Mouse (Mus musculus) stomach, embryonic 14.5 days (tissue): ENCODE measurements around the gene Kri1. TPM values are rescaled to one million over a fixed set of nuclear protein-coding genes. Genes with fewer than 3 reads are reported as not detected.
A peak's percentile ranks its signal among the peaks of the same experiment; 100 is the strongest.
"Not testable (repeated sequence)": the region's sequence is repeated elsewhere in the genome, so short reads cannot be mapped to it uniquely, and the experiment has no call there.

ENCODE experiments used
- ATAC-seq: fragments of 200-750 bp; cut with Nextera tagmentation; 2 replicates; pipeline ENCODE4 v1.8.0; 2017; ENCODE audit warnings: low read depth, moderate TSS enrichment; ENCODE audit not compliant: insufficient number of reproducible peaks, insufficient read depth, low FRiP score
- H3K27ac ChIP-seq: fragments of 300-500 bp; sonication (generic); 2 replicates; pipeline ENCODE4 v1.5.1; 2014; ENCODE audit warnings: mild to moderate bottlenecking, low read length, moderate library complexity, mixed read lengths
- H3K27me3 ChIP-seq: fragments of 300-500 bp; sonication (generic); 2 replicates; pipeline ENCODE4 v1.6.1; 2014; ENCODE audit warnings: low read length, control low read depth, mixed read lengths; ENCODE audit not compliant: control insufficient read depth, insufficient read depth
- H3K36me3 ChIP-seq: fragments of 300-500 bp; sonication (generic); 2 replicates; pipeline ENCODE4 v1.6.1; 2014; ENCODE audit warnings: mild to moderate bottlenecking, control low read depth, low read length, moderate library complexity, mixed read lengths; ENCODE audit not compliant: control insufficient read depth, insufficient read depth
- H3K4me1 ChIP-seq: fragments of 300-500 bp; sonication (generic); 2 replicates; pipeline ENCODE4 v1.6.1; 2014; ENCODE audit warnings: low read length, control low read depth, mixed read lengths; ENCODE audit not compliant: control insufficient read depth, insufficient read depth
- H3K4me2 ChIP-seq: fragments of 300-500 bp; sonication (generic); replicated peaks from 2 replicates; pipeline ENCODE4 v1.6.1; 2014; ENCODE audit warnings: low read depth, low read length, control low read depth
- H3K4me3 ChIP-seq: fragments of 300-500 bp; sonication (generic); 2 replicates; pipeline ENCODE4 v1.5.1; 2014; ENCODE audit warnings: low read depth, low read length, control low read depth
- H3K9ac ChIP-seq: fragments of 300-500 bp; sonication (generic); replicated peaks from 2 replicates; pipeline ENCODE4 v1.6.1; 2014; ENCODE audit warnings: low read depth, mild to moderate bottlenecking, control low read depth, low read length, moderate library complexity, mixed read lengths
- H3K9me3 ChIP-seq: fragments of 300-500 bp; sonication (generic); 2 replicates; pipeline ENCODE4 v1.6.1; 2016; ENCODE audit warnings: low read depth, low read length, control low read depth; ENCODE audit not compliant: control insufficient read depth
- WGBS: fragments of 180-500 bp; shearing (Covaris S2); extraction: QIAGEN DNeasy Blood & Tissue Kit; methylation state at CpG from one replicate; pipeline ENCODE4 v1.1.7; 2014; 5-methylcytosine and 5-hydroxymethylcytosine counted together
- polyA plus RNA-seq: library from polyadenylated mRNA; unstranded; fragments of >200 nt; fragmentation: Nextera tagmentation; extraction: Ambion mirVana; gene quantifications from 2 replicates; pipeline ENCODE4 v1.2.1, GENCODE M21; 2014

Kri1 gene
- polyA plus RNA-seq, 1 experiment from 2014 or later = 14.7 TPM

DNA sequence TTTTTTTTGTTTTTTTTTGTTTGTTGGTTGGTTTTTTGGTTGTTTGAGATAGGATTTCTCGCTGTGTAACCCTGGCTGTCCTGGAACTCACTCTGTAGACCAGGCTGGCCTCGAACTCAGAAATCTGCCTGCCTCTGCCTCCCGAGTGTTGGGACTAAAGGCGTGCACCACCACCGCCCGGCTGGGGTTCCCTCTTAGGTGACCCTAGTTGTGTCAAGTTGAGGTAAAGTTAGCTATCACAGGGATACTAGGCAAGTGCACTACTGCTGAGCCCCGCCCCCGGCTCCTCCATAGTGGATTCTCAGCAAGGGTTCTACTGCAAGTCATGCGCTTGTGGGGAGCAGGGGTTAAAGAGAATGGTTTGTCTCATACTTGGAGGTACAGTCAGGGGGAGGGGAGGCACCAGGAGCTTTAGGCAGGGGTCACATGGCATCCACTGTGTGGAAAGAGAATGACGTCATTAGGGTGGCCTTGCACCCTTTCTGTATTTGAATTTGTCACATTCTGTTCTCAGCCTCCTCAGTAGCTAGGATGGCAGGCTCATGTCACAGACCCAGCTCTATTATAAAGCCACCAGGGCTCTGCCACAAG, 42.0 kb upstream of the Kri1 start:
- Histone ChIP-seq H3K9ac (no peak overlapping the region), H3K4me2 (no peak overlapping the region), H3K36me3 (no peaks in the 10 kb centered on the region), H3K4me1 (0 out of 2 replicates have a peak, but pooled peaks cover 4% of the 10 kb centered on the region), H3K27me3 (no peaks in the 10 kb centered on the region), H3K9me3 (no peaks in the 10 kb centered on the region), H3K4me3 (no peak overlapping the region), H3K27ac (no peak overlapping the region)
- WGBS = 89% methylated on average over 10 of the region's 10 CpGs
- ATAC-seq = no peak

DNA sequence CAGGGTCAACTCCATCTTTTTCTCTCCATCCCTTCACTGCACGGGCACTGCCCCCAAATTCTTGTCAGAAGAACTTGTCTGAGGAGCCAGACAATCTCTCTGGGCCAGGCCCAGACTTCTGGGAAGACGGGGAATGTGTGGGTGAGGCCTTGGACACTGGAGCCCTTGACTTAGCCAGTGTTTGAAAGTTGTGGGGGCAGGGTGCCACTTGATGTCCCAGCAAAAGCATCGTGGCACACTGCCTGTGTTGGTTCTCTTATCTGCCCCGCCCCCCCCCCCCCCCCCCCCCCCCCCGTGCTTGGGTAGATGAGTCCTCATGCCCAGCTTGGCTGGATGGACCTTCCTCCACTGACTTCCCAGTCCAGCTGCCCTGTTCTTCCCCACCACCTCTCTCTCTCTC, 41.3 kb upstream of the Kri1 start:
- no peak for ATAC-seq
- Histone ChIP-seq H3K9me3 (no peaks in the 10 kb centered on the region), H3K4me3 (no peak overlapping the region), H3K27ac (no peak overlapping the region), H3K9ac (no peak overlapping the region), H3K36me3 (no peaks in the 10 kb centered on the region), H3K27me3 (no peaks in the 10 kb centered on the region), H3K4me1 (0 out of 2 replicates have a peak, but pooled peaks cover 4% of the 10 kb centered on the region), H3K4me2 (no peak overlapping the region)
- WGBS = 63% methylated on average over 3 of the region's 5 CpGs

DNA sequence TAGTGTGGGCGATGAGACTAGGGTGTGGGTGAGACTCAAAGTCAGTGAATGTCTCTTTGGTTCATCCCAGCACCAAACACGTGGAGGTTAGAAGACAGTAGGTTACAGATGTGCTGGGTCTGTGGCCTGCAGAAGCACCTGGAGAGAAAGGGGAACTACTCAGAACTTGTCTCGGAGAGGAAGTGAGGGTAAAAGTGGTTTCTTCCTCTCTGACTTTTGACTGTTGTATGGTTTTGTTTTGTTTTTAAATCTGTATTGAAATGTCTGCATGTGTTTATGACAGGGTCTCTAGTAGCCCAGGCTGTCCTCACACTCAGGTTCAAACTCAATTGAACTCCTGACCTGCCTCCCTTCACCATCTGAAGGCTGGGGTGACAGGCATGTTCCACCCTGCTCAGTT, 40.3 kb upstream of the Kri1 start:
- WGBS = 76% methylated on average over 3 of the region's 3 CpGs
- H3K36me3 ChIP-seq = no peaks in the 10 kb centered on the region
- no peak for ATAC-seq
- H3K4me3 ChIP-seq = no peak overlapping the region
- H3K27ac ChIP-seq = no peak overlapping the region
- no peak overlapping the region for H3K4me2 ChIP-seq
- no peaks in the 10 kb centered on the region for H3K27me3 ChIP-seq
- H3K9ac ChIP-seq = no peak overlapping the region
- 0 out of 2 replicates have a peak, but pooled peaks cover 4% of the 10 kb centered on the region for H3K4me1 ChIP-seq
- H3K9me3 ChIP-seq = no peaks in the 10 kb centered on the region

DNA sequence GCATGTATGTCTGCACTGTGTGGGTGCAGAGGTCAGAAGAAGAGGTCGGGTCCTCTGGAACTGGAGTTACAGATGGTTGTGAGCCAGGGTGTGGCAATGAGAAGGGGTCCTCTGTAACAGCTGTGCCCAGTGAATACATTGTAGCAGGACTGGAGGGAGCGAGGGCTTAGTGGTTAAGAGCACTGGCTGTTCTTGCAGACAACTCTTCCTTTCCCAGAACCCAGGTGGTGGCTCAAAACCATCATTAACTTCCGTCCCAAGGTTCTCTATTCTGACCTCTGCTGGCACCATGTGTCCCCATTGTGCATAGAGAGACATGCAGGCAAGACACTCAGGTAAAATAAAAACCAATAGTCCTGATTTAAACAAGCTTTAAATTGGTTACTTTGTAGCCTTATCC, 39.8 kb upstream of the Kri1 start:
- H3K27ac ChIP-seq = no peak overlapping the region
- no peaks in the 10 kb centered on the region for H3K36me3 ChIP-seq
- no peaks in the 10 kb centered on the region for H3K27me3 ChIP-seq
- no peak overlapping the region for H3K9ac ChIP-seq
- WGBS = 67% methylated on average over 3 of the region's 3 CpGs
- ATAC-seq = no peak
- no peak overlapping the region for H3K4me2 ChIP-seq
- no peak overlapping the region for H3K4me3 ChIP-seq
- H3K9me3 ChIP-seq = no peaks in the 10 kb centered on the region
- H3K4me1 ChIP-seq = 0 out of 2 replicates have a peak, but pooled peaks cover 4% of the 10 kb centered on the region

DNA sequence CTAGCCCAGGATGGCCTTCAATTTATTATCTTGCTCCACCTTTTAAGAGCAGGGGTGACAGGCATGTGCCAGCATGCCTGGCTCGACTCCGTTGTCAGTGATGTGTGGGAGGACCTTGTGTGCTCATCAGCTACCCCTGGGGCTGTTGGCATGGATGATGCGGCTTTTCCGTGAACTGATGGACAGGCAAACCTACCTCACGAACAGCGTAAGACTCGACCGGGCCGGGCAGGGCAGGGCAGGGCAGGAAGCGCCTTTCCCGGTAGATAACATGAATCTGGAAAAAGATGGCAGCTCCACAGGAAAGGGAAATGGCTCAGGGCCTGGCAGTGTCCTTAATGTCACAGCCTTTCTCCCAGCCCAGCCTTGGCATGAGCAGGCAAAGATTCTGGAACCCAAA, 36.5 kb upstream of the Kri1 start:
- Histone ChIP-seq H3K27me3 (no peaks in the 10 kb centered on the region), H3K4me3 (no peak overlapping the region), H3K27ac (no peak overlapping the region), H3K4me2 (no peak overlapping the region), H3K4me1 (peaks cover 9% of the 10 kb centered on the region; the same call in 1 of the 2 replicates), H3K36me3 (no peaks in the 10 kb centered on the region), H3K9ac (no peak overlapping the region), H3K9me3 (no peaks in the 10 kb centered on the region)
- no peak for ATAC-seq
- WGBS = 86% methylated on average over 11 of the region's 11 CpGs

DNA sequence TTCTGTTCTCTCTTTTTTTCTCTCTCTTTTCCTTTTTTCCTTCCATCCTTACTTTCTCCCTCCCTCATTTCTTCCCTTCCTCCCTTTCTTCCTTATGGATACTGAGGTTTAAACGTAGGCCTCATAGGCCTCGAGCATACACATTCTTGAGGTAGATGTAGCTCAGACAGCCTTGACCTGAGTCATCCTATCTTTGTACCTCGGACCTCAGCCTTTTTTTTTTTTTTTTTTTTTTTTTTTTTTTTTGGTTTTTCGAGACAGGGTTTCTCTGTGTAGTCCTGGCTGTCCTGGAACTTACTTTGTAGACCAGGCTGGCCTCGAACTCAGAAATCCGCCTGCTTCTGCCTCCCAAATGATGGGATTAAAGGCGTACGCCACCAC, 35.1 kb upstream of the Kri1 start:
- 88% methylated on average over 7 of the region's 8 CpGs for WGBS
- H3K9me3 ChIP-seq, H3K4me2 ChIP-seq, H3K4me3 ChIP-seq, ATAC-seq, H3K36me3 ChIP-seq, H3K9ac ChIP-seq, H3K4me1 ChIP-seq, H3K27ac ChIP-seq, H3K27me3 ChIP-seq: not testable (repeated sequence)

DNA sequence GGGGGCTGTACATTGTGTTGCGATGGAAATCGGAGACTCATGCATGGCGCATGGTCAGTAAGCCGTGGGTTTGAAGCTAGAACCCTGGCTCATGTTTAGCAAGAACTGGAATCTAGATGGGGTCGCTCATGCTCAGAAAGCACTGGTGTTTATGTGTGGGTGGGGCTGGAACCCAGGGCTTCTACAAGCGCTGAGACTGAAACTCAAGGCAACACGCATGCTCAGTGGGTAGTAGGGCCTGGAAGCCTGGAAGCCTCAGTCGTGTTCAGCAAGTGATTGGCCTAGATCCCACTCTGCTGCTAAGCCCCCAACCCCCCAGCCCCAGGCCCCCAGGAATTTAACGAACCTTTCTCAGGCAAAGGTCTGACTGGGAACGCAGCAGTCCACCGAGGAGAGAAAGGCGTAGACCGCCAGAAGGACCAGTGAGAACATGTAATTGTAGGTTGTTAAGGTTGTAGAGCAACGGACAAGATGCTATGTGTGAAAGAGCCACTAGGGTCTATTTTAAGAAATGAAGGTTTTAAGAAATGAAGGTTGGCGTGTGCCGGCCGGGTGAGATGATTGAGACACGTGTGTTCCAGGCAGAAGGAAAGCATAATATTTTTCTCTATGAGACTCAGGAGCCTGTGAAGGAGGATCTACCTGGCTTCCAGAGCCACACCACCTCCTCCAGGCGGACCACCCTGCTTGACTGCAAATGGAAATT, 34.6 kb upstream of the Kri1 start:
- no peak overlapping the region; the same call in 1 of the 2 replicates for H3K4me2 ChIP-seq
- H3K9me3 ChIP-seq = no peaks in the 10 kb centered on the region
- H3K27ac ChIP-seq = no peak overlapping the region
- WGBS = 85% methylated on average over 19 of the region's 19 CpGs
- ATAC-seq = no peak
- no peak overlapping the region for H3K9ac ChIP-seq
- H3K4me1 ChIP-seq = peaks cover 9% of the 10 kb centered on the region; the same call in 1 of the 2 replicates
- no peaks in the 10 kb centered on the region for H3K27me3 ChIP-seq
- no peaks in the 10 kb centered on the region for H3K36me3 ChIP-seq
- 0 out of 2 replicates have a peak overlapping the region, but pooled peaks have one; percentile 50 for H3K4me3 ChIP-seq

DNA sequence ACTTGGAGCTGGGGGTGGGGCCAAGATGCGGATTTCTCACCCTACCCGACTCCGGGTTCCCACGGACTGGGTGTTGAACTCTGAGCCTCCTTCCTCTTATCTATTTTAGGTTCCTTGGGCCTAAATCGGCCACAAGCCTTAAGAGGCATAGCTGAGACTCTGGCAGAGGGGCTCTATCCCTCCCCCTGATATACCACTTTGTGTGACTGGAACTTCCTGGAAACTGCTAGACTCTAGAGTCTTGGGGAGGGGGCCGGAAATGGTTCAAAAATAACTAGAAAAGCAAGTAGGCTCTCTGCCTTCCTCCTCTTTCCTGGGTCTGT, 33.7 kb upstream of the Kri1 start:
- 10% methylated on average over 6 of the region's 6 CpGs for WGBS
- Histone ChIP-seq H3K4me2 (peak overlapping the region; percentile 91), H3K36me3 (no peaks in the 10 kb centered on the region), H3K4me3 (peak overlapping the region; percentile 50), H3K9ac (peak overlapping the region; percentile 34), H3K27me3 (no peaks in the 10 kb centered on the region), H3K4me1 (peaks cover 9% of the 10 kb centered on the region; the same call in 1 of the 2 replicates), H3K27ac (no peak overlapping the region; the same call in 1 of the 2 replicates), H3K9me3 (no peaks in the 10 kb centered on the region)
- ATAC-seq = no peak
